Mouse (Mus musculus): ENCODE measurements around the gene Hist1h2ae. TPM values are rescaled to one million over a fixed set of nuclear protein-coding genes. Genes with fewer than 3 reads are reported as not detected.
A peak's percentile ranks its signal among the peaks of the same experiment; 100 is the strongest.
"Not testable (repeated sequence)": the region's sequence is repeated elsewhere in the genome, so short reads cannot be mapped to it uniquely, and the experiment has no call there.

The Hist1h2ae gene
- polyA plus RNA-seq, 1 experiment from 2014 or later: 78.4 TPM

- Histone ChIP-seq H3K36me3 (replicated peaks; ENCODE audit: control insufficient read depth, insufficient read depth, low read depth, low read length) (no peaks in the 10 kb centered on the region), H3K27me3 (ENCODE audit: control insufficient read depth, insufficient read depth, low read length) (no peaks in the 10 kb centered on the region), H3K4me3 (ENCODE audit: low read depth, low read length) (peak overlapping the region; percentile 64), H3K4me1 (ENCODE audit: control insufficient read depth, insufficient read depth, low read length) (no peaks in the 10 kb centered on the region), H3K4me2 (ENCODE audit: low read depth, low read length) (peak overlapping the region; percentile 80), H3K9ac (replicated peaks; ENCODE audit: low read length) (peak overlapping the region; percentile 80), H3K27ac (replicated peaks; ENCODE audit: low read depth, low read length) (peak overlapping the region; percentile 98), H3K9me3 (replicated peaks; ENCODE audit: control insufficient read depth, low read length) (no peaks in the 10 kb centered on the region)
- ATAC-seq (replicated peaks; ENCODE audit: insufficient number of reproducible peaks, low FRiP score, low TSS enrichment, low read depth) (no peak), DNase-seq (ENCODE audit: low spot score) (no peak)
- 28% methylated on average over 9 of the region's 9 CpGs for WGBS
These were observed 16.6 kb downstream of the Hist1h2ae start for GRCm38 (mm10) chr13:23554393-23554792.

- Histone ChIP-seq H3K36me3 (replicated peaks; ENCODE audit: control insufficient read depth, insufficient read depth, low read depth, low read length) (no peaks in the 10 kb centered on the region), H3K27ac (replicated peaks; ENCODE audit: low read depth, low read length) (peak within 1 kb of the TSS; percentile 98), H3K4me2 (ENCODE audit: low read depth, low read length) (no peak within 1 kb of the TSS), H3K4me1 (ENCODE audit: control insufficient read depth, insufficient read depth, low read length) (no peaks in the 10 kb centered on the region), H3K27me3 (ENCODE audit: control insufficient read depth, insufficient read depth, low read length) (no peaks in the 10 kb centered on the region), H3K9ac (replicated peaks; ENCODE audit: low read length) (peak within 1 kb of the TSS; percentile 32; the same call in 1 of the 2 replicates), H3K9me3 (replicated peaks; ENCODE audit: control insufficient read depth, low read length) (no peaks in the 10 kb centered on the region), H3K4me3 (ENCODE audit: low read depth, low read length) (no peak within 1 kb of the TSS)
- no peak for ATAC-seq (replicated peaks; ENCODE audit: insufficient number of reproducible peaks, low FRiP score, low TSS enrichment, low read depth)
- no peak for DNase-seq (ENCODE audit: low spot score)
These were observed 18.1 kb downstream of the Hist1h2ae start, which contains the start of gene Hist1h1d for GRCm38 (mm10) chr13:23552962-23553361. Gene Hist1h1d, plus strand, starts transcription at chr13:23553262.

GRCm38 (mm10) chr13:23551931-23552914 is 18.8 kb downstream of the Hist1h2ae start:
- Histone ChIP-seq H3K36me3 (replicated peaks; ENCODE audit: control insufficient read depth, insufficient read depth, low read depth, low read length) (no peaks in the 10 kb centered on the region), H3K4me1 (ENCODE audit: control insufficient read depth, insufficient read depth, low read length) (no peaks in the 10 kb centered on the region), H3K27ac (replicated peaks; ENCODE audit: low read depth, low read length) (peak overlapping the region; percentile 92), H3K4me3 (ENCODE audit: low read depth, low read length) (peak overlapping the region; percentile 40; the same call in 1 of the 2 replicates), H3K27me3 (ENCODE audit: control insufficient read depth, insufficient read depth, low read length) (no peaks in the 10 kb centered on the region), H3K9ac (replicated peaks; ENCODE audit: low read length) (peak overlapping the region; percentile 65), H3K4me2 (ENCODE audit: low read depth, low read length) (peak overlapping the region; percentile 3; the same call in 1 of the 2 replicates), H3K9me3 (replicated peaks; ENCODE audit: control insufficient read depth, low read length) (no peaks in the 10 kb centered on the region)
- no peak for ATAC-seq (replicated peaks; ENCODE audit: insufficient number of reproducible peaks, low FRiP score, low TSS enrichment, low read depth)
- WGBS: 61% methylated on average over 8 of the region's 8 CpGs
- peak; percentile 33 for DNase-seq (ENCODE audit: low spot score)

- WGBS: under 1% methylated on average over 47 of the region's 47 CpGs
- not testable (repeated sequence) for H3K36me3 ChIP-seq (replicated peaks; ENCODE audit: control insufficient read depth, insufficient read depth, low read depth, low read length); H3K4me1 ChIP-seq (ENCODE audit: control insufficient read depth, insufficient read depth, low read length); H3K27me3 ChIP-seq (ENCODE audit: control insufficient read depth, insufficient read depth, low read length); H3K9me3 ChIP-seq (replicated peaks; ENCODE audit: control insufficient read depth, low read length)
- DNase-seq (ENCODE audit: low spot score): peak; percentile 96
- peak within 1 kb of the TSS; percentile 92 for H3K27ac ChIP-seq (replicated peaks; ENCODE audit: low read depth, low read length)
- peak within 1 kb of the TSS; percentile 40 for H3K4me3 ChIP-seq (ENCODE audit: low read depth, low read length)
- peak within 1 kb of the TSS; percentile 50 for H3K4me2 ChIP-seq (ENCODE audit: low read depth, low read length)
- peak within 1 kb of the TSS; percentile 65 for H3K9ac ChIP-seq (replicated peaks; ENCODE audit: low read length)
- peak; percentile 79 for ATAC-seq (replicated peaks; ENCODE audit: insufficient number of reproducible peaks, low FRiP score, low TSS enrichment, low read depth)
These were observed 19.7 kb downstream of the Hist1h2ae start, which contains the start of gene Hist1h4f for GRCm38 (mm10) chr13:23551146-23551834. Gene Hist1h4f, minus strand, starts transcription at chr13:23551648.

GRCm38 (mm10) chr13:23550761-23551145 is 20.3 kb downstream of the Hist1h2ae start:
- ATAC-seq (replicated peaks; ENCODE audit: insufficient number of reproducible peaks, low FRiP score, low TSS enrichment, low read depth): no peak
- peak overlapping the region; percentile 40 for H3K4me3 ChIP-seq (ENCODE audit: low read depth, low read length)
- peak; percentile 72 for DNase-seq (ENCODE audit: low spot score)
- H3K4me2 ChIP-seq (ENCODE audit: low read depth, low read length): peak overlapping the region; percentile 50
- H3K27me3 ChIP-seq (ENCODE audit: control insufficient read depth, insufficient read depth, low read length): no peaks in the 10 kb centered on the region
- H3K9ac ChIP-seq (replicated peaks; ENCODE audit: low read length): peak overlapping the region; percentile 65
- H3K9me3 ChIP-seq (replicated peaks; ENCODE audit: control insufficient read depth, low read length): no peaks in the 10 kb centered on the region
- 6% methylated on average over 3 of the region's 3 CpGs for WGBS
- H3K36me3 ChIP-seq (replicated peaks; ENCODE audit: control insufficient read depth, insufficient read depth, low read depth, low read length): no peaks in the 10 kb centered on the region
- no peaks in the 10 kb centered on the region for H3K4me1 ChIP-seq (ENCODE audit: control insufficient read depth, insufficient read depth, low read length)
- H3K27ac ChIP-seq (replicated peaks; ENCODE audit: low read depth, low read length): peak overlapping the region; percentile 92

GRCm38 (mm10) chr13:23546694-23547093 is 24.3 kb downstream of the Hist1h2ae start:
- H3K36me3 ChIP-seq (replicated peaks; ENCODE audit: control insufficient read depth, insufficient read depth, low read depth, low read length): no peaks in the 10 kb centered on the region
- H3K4me2 ChIP-seq (ENCODE audit: low read depth, low read length): no peak overlapping the region
- H3K9me3 ChIP-seq (replicated peaks; ENCODE audit: control insufficient read depth, low read length): no peaks in the 10 kb centered on the region
- WGBS: 86% methylated on average over 5 of the region's 5 CpGs
- H3K27me3 ChIP-seq (ENCODE audit: control insufficient read depth, insufficient read depth, low read length): no peaks in the 10 kb centered on the region
- H3K4me1 ChIP-seq (ENCODE audit: control insufficient read depth, insufficient read depth, low read length): no peaks in the 10 kb centered on the region
- no peak overlapping the region for H3K4me3 ChIP-seq (ENCODE audit: low read depth, low read length)
- no peak overlapping the region for H3K27ac ChIP-seq (replicated peaks; ENCODE audit: low read depth, low read length)
- no peak overlapping the region for H3K9ac ChIP-seq (replicated peaks; ENCODE audit: low read length)
- DNase-seq (ENCODE audit: low spot score): no peak
- ATAC-seq (replicated peaks; ENCODE audit: insufficient number of reproducible peaks, low FRiP score, low TSS enrichment, low read depth): no peak

GRCm38 (mm10) chr13:23544787-23545120 is 26.3 kb downstream of the Hist1h2ae start:
- H3K27ac ChIP-seq (replicated peaks; ENCODE audit: low read depth, low read length): peak overlapping the region; percentile 80; the same call in 1 of the 2 replicates
- H3K9me3 ChIP-seq (replicated peaks; ENCODE audit: control insufficient read depth, low read length); H3K4me1 ChIP-seq (ENCODE audit: control insufficient read depth, insufficient read depth, low read length); H3K27me3 ChIP-seq (ENCODE audit: control insufficient read depth, insufficient read depth, low read length); DNase-seq (ENCODE audit: low spot score); H3K36me3 ChIP-seq (replicated peaks; ENCODE audit: control insufficient read depth, insufficient read depth, low read depth, low read length): not testable (repeated sequence)
- WGBS: under 1% methylated on average over 11 of the region's 14 CpGs
- H3K9ac ChIP-seq (replicated peaks; ENCODE audit: low read length): peak overlapping the region; percentile 46; the same call in 1 of the 2 replicates
- ATAC-seq (replicated peaks; ENCODE audit: insufficient number of reproducible peaks, low FRiP score, low TSS enrichment, low read depth): peak; percentile 26
- H3K4me2 ChIP-seq (ENCODE audit: low read depth, low read length): 0 out of 2 replicates have a peak overlapping the region, but pooled peaks have one; percentile 29
- H3K4me3 ChIP-seq (ENCODE audit: low read depth, low read length): peak overlapping the region; percentile 38
